Mouse (Mus musculus) cerebellum, postnatal 4 days (tissue): ENCODE measurements around the gene Slc6a12.

Experiments used
- DNase-seq, 2 experiments: peaks; one replicate each; pipeline ENCODE4 v3.0.0; 2022; ENCODE audit warnings: low spot score in 2 of 2, mixed read lengths in 1 of 2

Gene Slc6a12

GRCm38 (mm10) chr6:121343026-121343770, at the start of gene Slc6a12:
Gene Slc6a12 (plus strand): TSS chr6:121343076.
- no peak for DNase-seq

- no peak for DNase-seq
Observed at GRCm38 (mm10) chr6:121299317-121299716, 43.6 kb upstream of the Slc6a12 start.

DNA sequence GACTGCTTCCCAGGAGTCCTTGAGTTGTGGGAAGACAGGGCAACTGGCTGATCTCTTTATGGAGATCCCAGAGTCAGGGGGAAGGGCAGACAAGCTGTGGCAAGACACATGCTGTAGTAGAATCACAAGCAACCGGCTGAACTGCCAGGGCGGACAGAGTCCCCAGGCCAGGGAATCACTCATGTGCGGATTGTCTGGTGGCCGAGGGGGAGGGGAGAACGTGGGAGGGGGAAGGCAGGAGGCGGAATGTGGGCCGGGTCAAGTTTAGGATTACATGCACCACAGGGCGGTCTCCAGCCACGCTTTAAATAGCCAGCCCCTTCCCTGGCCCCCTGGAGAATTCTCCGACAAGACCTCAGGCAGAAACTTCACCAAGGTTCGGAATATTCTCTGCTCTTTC, 42.9 kb upstream of the Slc6a12 start, which contains the start of gene Slc6a13:
Slc6a13 (plus strand) TSS at position 274 of the 400 bp plus-strand sequence.
- no peak for DNase-seq

DNA sequence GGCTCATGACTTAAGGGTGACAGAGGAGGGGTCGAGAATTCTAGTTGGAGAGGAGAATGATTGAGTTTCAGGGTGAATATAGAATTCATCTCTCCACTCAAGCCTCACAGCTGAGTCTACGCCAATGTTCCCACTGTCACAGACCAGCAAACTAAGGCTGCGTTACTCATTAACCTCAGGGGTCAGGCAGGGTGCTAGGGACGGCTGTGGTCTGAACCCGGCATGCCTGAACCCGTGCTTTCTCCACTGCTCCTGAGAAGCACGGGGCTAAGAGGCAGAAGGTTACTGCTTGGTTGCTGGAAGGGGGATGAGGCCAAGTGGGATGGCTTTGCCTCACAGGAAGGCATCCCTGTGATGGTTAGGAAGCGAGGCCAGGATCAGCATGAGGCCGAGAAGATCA, 42.4 kb upstream of the Slc6a12 start:
- DNase-seq, result no peak

GRCm38 (mm10) chr6:121303466-121304220, 39.2 kb upstream of the Slc6a12 start:
- no peak for DNase-seq

DNA sequence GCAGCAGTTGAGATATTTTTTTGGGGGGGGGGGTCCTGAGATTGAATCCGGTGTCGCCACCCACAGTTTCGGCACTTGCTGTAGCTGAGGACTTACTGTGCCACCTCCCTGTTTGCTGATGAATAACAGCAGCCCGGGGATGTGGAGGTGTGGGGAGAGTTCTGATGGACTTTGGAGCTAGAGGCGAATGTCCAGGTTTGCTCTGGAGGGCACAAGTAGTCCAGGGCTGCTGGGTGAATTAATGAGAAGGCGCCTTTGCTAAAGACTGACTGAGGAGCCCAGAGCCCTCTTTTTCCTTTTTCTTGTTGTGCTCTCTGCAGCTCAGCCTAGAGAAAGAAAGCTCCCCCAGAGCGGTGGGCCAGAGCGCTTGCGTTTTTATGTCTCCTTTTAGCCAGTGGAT, 38.2 kb upstream of the Slc6a12 start:
- no peak for DNase-seq

DNA sequence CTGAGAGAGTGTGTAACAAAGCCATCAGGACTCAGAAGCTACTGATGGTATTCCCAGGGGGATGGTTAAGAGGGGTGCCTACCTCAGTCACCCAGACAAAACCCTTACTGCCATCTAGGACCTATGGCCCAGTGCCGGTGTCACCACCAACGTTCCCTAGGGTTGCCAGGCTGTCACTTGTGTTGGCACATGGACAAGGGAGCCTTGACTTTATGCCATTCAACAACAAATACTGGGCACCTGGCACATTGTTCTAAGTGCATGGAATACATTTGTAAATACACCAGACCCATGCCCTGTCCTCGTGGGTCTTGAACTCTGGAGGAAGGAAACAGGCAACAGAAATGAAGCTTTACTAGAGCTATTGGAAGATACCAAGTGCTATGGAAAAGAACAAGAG, 37.3 kb upstream of the Slc6a12 start:
- DNase-seq, result no peak

GRCm38 (mm10) chr6:121310984-121311383, 31.9 kb upstream of the Slc6a12 start:
- no peak for DNase-seq

GRCm38 (mm10) chr6:121319099-121319498, 23.8 kb upstream of the Slc6a12 start:
- DNase-seq, result no peak

- DNase-seq, result no peak
Observed at GRCm38 (mm10) chr6:121322381-121323110, 20.3 kb upstream of the Slc6a12 start.

GRCm38 (mm10) chr6:121325298-121325697, 17.6 kb upstream of the Slc6a12 start:
- no peak for DNase-seq

GRCm38 (mm10) chr6:121325740-121326139, 17.1 kb upstream of the Slc6a12 start:
- DNase-seq, result no peak

GRCm38 (mm10) chr6:121326486-121327069, 16.3 kb upstream of the Slc6a12 start:
- DNase-seq, result no peak

DNA sequence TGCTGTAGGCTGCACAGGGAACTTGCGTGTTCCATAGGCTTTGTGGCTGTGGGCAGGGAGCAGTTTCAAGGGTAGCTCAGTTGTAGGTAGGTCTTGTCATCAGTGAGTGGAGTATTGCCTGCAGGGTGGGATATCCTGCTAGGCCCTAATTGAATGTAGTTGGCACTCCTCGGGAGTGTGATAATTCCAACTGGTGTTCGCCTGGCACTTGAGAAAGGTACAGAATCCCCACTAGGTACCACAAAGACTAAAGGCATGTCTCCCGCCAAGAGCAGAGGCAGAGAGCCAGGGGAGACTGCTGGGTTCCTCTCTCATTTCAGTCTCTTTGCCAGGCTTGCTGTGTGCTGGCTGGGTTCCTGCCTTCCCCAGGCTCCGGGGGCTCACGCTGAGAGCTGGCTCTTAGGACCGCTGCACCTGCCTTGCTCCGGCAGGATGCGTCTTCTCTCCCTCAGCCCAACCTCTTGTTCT, 14.4 kb upstream of the Slc6a12 start:
- DNase-seq, result peak in 1 of 2 experiments; percentile 68

DNA sequence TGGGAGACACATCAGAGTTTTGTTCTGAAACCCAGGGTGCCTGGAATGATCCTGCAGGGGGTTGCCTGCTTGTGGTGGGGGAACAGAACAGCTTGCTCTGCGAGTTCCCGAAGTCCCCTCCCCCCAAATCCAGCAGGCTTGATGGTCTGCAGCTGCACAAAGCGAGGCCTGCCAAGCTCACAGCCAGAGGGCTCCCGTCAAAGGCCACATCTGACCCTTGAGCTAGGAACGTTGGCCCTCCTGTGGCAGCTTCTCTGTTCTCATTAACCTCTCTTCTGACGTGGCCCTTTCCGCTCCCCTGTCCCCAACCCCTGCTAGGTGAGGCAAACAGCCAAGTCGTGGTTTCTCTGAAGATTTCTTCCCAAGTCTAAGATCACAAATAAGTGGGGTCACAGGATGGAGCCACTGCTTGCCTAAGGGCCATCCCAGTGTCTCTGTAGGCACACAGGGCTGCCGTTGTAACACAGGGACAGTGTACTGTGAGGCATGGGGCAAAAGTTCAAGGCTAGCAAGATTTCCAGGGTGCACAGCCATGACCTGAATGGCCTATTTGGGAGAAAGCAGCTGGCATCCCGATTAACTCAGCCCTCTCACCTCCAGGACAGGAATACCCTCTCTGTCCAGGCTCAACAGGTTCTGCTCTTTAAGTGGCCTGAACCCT, 12.9 kb upstream of the Slc6a12 start:
- peak in 1 of 2 experiments; percentile 37 for DNase-seq

DNA sequence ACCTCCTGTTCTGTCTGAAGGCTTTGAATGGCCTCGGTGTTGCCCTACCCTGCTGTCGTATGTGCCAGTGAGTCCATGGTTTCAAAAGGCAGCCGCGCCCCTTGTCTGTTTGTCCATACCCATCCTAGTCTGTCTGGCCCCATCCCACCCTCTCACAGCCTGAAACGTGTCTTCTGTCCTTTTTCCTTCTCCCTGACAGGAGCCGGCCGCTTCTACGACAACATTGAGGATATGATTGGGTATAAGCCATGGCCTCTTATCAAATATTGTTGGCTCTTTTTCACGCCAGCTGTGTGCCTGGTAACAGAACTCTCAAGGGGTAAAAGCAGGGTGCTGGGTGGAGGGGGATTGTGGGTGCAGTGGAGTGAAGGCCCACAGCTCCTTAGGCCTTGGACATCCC, 7.0 kb upstream of the Slc6a12 start:
- DNase-seq, result no peak

GRCm38 (mm10) chr6:121336558-121336957, 6.3 kb upstream of the Slc6a12 start:
- DNase-seq, result no peak

- DNase-seq, result no peak
Observed at GRCm38 (mm10) chr6:121337229-121337628, 5.6 kb upstream of the Slc6a12 start.

GRCm38 (mm10) chr6:121337770-121338518, 4.9 kb upstream of the Slc6a12 start:
- DNase-seq, result peak; percentile 79 to 90

GRCm38 (mm10) chr6:121338519-121338896, 4.4 kb upstream of the Slc6a12 start:
- DNase-seq, result no peak

DNA sequence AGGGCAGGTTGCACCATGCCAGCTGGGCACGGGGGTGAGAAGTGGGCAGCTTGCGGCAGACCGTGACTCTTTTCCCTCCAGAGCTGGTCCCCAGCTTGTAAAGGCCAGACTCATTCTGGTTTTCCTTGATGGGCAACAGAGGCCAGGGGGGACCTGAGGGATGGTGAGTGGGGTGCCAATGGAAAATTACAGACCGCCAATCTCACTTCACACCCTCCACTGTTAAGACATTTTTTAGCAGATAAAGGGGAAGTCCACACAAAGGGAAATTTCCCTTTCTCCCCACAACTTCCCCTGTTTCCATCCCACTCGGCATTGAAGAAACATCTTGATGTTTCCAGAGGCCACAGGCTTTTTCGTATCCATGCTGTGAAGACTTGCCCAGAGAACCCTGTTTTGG, 1.2 kb upstream of the Slc6a12 start:
- no peak for DNase-seq
